Mouse (Mus musculus) skeletal muscle tissue, adult 2 months (tissue): ENCODE data around the gene Sh3tc1.

Experiments
- DNase-seq: peaks from one replicate; pipeline ENCODE4 v3.0.0-alpha.2; 2012; ENCODE audit warnings: low read depth, low spot score

Gene Sh3tc1

GRCm38 (mm10) chr5:35686336-35686735 lies 53.5 kb downstream of the Sh3tc1 start:
- no peak for DNase-seq

DNA sequence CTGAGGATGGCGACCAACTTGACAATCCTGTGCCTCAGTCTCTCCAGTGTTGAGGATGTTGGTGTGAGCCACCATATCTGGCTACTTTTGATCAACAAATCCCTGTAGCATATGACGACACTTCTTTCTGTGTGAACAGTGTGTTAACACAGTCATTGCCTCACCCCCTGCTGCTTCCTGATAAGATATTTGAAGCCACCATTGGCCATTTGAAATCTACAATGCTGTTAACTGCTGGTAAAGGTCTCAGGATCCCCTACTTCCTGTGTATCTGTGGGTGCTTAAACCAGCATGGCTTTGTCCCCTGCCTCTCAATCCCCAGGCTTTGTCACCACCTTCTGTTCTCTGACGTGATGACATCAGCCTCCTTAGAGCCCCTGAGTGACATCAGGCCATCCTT lies 54.7 kb downstream of the Sh3tc1 start:
- no peak for DNase-seq

DNA sequence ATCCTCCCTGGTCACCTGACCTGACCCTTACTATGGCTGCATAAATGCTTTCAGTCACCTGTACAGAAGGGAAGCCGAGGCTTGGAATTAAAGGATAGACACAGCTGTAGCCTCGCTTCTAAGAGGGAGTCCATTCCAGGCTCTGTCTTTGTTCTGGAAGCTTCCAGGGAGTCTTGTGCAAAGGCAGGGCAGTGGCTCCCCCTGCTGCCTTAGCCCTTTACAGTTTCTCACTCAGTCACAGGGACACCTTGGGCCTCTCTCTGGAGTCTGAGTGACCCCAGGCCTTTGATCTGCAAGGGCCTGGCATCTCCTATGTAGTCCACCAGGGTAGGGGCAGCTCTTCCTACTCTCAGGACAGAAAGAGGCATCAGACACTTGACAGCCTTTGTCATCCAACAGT lies 58.8 kb downstream of the Sh3tc1 start:
- DNase-seq, result no peak

GRCm38 (mm10) chr5:35679256-35680155 lies 60.3 kb downstream of the Sh3tc1 start, which contains the start of gene Htra3:
Htra3 (minus strand) TSS chr5:35679782.
- DNase-seq, result no peak

GRCm38 (mm10) chr5:35676964-35677363 lies 62.8 kb downstream of the Sh3tc1 start:
- DNase-seq, result no peak

DNA sequence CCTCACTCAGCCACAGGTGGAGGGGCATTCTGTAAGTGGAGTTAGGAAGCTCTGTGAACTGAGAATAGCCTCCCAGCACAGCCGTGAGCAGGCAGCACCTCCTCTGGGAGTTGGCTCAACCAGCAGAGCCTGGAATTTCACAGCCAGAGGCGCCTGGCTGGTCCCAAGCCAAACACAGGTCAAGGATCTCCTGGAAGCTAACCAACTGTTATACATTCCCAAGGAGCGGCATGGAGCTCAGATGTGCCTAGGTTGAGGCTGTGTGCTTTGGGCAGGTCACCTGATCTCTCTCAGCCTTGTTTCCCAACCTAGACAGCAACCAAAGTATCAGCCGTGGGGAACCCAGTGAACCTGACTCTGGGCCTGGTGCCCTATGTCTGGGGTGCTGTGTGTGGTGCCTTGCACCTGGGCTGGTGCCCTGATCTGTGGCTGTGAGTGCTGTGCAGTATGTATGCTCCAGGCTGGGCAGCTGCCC lies 65.7 kb downstream of the Sh3tc1 start:
- DNase-seq, result peak; percentile 88

GRCm38 (mm10) chr5:35673086-35673485 lies 66.7 kb downstream of the Sh3tc1 start:
- DNase-seq, result peak; percentile 86

DNA sequence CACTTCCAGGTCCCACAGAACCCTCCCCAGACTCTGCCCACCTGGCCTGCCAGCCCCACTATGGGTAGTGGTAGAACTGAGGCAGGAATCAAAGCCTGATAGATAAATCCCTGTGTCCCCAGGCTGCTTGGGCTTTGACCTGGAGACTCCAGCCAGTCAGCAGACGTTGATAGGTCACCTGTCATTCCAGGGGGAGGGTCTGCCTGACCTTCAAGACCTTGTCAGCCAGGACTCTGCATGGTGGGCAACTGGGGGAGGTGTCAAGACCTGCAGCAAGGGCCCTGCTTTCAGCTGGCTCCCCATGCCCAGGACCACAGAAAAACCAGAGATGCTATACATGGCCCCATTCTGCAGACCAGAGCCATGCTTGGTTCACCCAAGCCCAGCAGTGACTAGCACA lies 67.2 kb downstream of the Sh3tc1 start:
- DNase-seq, result no peak

GRCm38 (mm10) chr5:35671474-35671891 lies 68.3 kb downstream of the Sh3tc1 start:
- peak; percentile 86 for DNase-seq

GRCm38 (mm10) chr5:35670412-35670801 lies 69.4 kb downstream of the Sh3tc1 start:
- no peak for DNase-seq

DNA sequence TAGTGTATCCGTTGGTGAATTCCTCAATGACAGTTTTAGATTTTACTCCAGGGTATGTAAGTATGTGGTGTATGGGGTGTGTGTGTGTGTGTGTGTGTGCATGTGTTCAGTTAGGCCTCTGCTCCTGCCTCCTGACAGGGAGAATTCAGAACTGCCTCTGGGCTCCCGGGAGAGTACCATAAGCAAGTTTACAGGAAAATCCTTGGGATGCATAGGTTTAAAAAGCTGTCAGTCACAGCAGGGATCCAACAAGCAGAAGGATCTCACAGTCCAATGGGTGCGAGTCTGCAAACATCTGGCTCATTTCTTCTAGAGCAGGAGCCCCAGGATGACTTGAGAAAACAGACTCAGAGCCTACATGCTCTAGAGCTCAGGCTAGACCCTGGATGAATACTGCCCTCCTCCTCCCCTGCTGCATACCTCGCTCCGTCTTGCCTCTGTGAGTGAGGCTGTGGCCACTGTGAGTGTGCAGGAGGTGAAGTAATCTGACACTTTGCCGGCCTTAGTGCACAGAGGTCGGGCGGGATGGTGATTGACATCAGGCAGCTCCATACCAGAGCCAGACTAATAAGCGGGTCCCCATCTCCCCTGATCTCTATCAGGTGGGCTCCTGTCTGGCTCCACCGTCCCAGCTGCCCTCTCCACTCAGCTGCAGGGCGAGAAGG lies 69.9 kb downstream of the Sh3tc1 start:
- no peak for DNase-seq

- no peak for DNase-seq
These were observed 73.6 kb downstream of the Sh3tc1 start for GRCm38 (mm10) chr5:35666152-35666551.

DNA sequence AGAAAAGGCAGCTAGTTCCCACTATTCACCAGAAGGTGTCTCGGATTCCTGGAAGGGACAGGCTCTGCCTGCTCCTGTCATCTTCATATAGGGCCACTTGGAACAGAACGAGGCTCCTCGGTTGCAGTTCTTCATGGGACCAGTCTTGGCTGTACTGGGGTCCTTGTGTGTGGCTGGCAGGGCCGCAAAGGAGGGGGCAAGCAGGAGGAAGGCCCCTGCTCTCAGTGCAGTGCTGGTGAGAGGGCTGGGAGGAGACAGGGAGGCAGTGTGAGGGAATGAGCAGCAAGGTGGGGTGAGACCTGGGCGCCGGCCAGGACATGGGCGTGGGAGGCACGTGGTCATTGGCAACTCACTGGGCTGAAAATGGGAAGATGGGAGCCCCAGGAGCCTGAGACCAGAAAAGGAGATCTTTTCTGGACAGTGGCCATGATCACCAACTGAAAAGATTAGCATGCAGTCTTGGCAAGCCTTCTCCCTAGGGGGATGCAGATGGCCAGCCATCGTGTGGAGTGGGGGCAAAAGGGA lies 77.7 kb downstream of the Sh3tc1 start:
- DNase-seq, result no peak

DNA sequence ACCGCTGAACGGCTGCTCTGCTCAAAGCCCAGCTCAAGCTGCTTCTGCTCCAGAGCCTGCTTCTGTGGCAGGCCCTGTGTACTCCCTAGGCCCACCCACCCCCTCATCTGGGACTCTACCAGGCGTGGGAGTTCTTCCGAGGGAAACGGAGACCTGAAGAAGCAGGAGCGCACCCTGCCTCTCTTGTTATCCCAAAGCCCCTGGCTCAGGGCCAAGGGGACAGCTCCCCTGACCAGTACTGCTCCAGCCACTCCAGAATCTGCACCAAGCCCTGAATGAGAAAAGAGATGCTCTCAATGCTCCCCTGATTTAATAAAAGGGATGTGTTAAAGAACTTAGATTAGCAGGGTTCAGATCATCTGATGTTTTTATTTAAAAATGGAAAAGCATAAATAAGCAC lies 78.6 kb downstream of the Sh3tc1 start:
- no peak for DNase-seq

DNA sequence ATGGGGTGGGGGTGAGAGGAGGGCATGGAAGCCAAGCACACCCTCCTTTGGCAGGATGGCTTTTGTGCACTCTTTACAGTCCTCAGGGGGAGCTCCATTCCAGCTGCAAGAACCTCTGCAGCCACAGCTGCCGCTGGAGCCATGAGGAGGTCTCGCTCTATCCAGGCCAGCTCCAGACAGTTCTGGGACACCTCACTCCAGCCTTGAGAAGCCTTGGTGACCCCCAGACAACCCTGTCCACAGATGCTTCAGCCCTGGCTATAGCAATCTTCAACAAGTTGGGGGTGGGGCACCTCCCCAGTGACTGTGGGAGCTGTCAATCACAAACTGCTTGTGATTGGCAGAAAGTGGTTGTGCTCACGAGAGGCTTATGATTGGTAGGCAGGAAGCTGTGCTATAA lies 80.3 kb downstream of the Sh3tc1 start:
- no peak for DNase-seq

- DNase-seq, result no peak
These were observed 83.9 kb downstream of the Sh3tc1 start for GRCm38 (mm10) chr5:35655753-35656485.

- peak; percentile 83 for DNase-seq
These were observed 85.9 kb downstream of the Sh3tc1 start for GRCm38 (mm10) chr5:35653743-35654395.

- DNase-seq, result no peak
These were observed 86.9 kb downstream of the Sh3tc1 start for GRCm38 (mm10) chr5:35652872-35653271.

GRCm38 (mm10) chr5:35652319-35652718 lies 87.5 kb downstream of the Sh3tc1 start:
- DNase-seq, result no peak

DNA sequence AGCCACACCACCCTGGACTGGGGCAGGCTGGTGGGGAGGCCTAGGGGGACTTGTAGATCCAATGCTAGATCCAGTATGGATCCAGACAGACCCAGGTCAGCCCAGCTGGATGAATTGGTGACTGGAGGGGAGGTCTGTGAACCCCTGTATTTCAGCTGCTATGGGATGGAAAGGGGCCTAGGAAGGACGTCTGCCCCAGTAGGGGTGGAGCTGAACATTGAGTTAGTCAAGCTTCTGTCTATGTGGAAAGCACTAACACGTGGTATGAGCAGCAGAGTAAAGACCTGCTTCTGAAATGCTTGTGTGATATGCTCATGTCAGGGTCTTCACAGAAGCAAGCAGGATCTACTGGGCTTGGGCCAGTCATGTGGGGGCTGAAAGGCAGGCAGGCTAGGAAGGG lies 91.6 kb downstream of the Sh3tc1 start:
- DNase-seq, result no peak

- peak; percentile 82 for DNase-seq
These were observed 92.2 kb downstream of the Sh3tc1 start for GRCm38 (mm10) chr5:35647562-35647961.
